Mouse (Mus musculus): ENCODE measurements at regions not wholly inside any gene's neighbourhood (a gene's known extent, or its start where the extent isn't known, plus 50 kb on each side); places are given as distances from the start of the nearest gene placed in this dataset.

- no peak for DNase-seq (ENCODE audit: low spot score in 2 of 2)
Measured at GRCm38 (mm10) chr13:80946034-80946433, 62.9 kb downstream of the Arrdc3 start.

GRCm38 (mm10) chr13:80947705-80948104 lies 64.5 kb downstream of the Arrdc3 start:
- no peak for DNase-seq (ENCODE audit: low spot score in 2 of 2)

DNA sequence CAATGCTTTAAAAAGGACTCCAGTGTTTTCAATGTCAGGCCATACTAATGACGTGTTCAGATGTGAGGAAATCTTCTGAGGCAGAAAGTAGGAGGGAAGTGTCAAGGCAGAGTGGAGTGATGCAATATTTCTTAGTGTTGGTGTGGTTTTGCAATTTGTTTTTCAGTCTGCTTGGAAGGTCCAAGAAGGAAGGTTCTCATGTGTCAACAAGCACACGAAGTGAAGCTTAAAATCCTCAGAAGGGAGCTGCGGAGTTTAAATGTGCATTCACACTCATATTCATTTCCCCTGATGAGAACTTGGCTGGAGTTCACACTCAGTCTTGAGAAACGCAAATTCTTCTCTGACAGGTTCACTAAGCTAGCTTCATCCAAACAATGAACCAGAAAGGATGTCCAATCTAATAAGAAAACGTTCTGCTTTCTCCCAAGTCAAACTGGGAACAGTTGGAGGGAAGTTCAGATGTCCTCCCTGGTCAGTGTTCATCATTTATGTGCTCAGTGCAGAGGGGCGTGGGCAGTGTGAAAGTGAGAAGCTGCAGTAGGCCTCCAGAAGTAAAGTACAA lies 66.0 kb downstream of the Arrdc3 start:
- DNase-seq (ENCODE audit: low spot score in 2 of 2), result no peak

GRCm38 (mm10) chr13:80950239-80950638 lies 67.1 kb downstream of the Arrdc3 start:
- no peak for DNase-seq (ENCODE audit: low spot score in 2 of 2)

GRCm38 (mm10) chr13:80950803-80951202 lies 67.6 kb downstream of the Arrdc3 start:
- no peak for DNase-seq (ENCODE audit: low spot score in 2 of 2)

DNA sequence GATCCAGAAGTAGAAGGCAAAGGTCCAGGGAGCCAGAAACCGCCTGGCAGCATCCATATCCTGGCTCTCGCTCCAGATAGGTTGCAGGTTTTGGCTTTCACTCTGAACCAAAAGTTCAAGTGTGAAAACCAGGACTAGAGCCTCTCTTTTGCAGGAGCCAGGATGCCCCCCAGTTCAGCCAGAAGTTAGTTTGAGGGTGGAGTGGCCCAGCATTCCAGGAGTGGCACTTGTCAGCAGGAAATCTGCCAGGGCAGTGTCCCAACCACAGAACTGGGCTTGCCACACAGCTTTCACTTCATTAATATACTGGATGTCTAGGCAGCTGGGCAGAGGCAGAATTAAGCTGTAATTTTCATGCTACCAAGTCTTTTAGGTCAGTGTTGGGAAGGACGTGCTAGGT lies 68.1 kb downstream of the Arrdc3 start:
- peak in 1 of 2 experiments; percentile 32 for DNase-seq (ENCODE audit: low spot score in 2 of 2)

GRCm38 (mm10) chr13:80952851-80953250 lies 69.7 kb downstream of the Arrdc3 start:
- DNase-seq (ENCODE audit: low spot score in 2 of 2), result no peak

DNA sequence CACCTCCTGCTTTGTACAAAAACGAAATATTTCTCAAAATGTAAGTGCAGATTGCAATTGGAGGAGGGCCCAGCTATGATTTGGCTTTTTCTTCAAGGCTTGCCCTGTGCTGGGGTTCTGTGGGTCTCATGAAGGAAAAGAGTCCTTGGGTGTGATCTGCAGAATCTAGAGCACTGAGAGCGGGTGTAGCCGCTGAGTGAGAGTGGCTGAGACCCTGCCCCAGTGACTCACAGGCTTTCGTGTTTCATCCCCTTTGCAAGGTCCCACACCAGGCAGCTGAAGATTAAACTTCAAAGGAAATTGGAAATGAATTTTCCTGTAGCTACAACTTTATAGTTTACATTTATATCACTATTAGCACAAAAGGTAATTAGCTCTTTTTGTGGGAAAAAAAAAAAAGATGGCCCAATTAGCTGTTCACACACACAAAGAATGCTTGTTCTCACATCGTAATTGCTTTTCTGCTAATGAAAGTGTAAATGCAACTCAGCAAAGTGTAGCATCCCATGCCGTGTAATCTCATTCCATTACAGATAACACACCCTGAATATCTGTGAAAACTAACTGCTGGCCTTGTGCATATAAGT lies 71.0 kb downstream of the Arrdc3 start:
- DNase-seq (ENCODE audit: low spot score in 2 of 2), result no peak

DNA sequence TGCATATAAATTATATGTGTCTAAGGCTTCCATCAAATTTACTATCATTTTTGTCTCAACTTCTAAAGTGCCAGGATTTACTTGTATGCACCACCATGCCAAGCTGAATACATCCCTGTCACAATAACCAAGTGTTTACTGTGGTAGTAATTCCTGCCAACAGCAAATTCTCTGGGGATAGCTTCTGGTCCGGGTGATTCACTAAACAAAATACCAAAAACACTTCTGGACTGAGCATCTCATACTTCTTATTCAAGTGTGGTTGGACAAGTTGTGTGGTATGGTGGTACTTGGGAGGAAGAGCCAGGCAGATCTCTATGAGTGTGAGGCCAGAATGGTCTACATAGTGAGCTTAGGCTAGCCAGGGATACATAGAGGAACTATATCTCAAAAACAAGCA lies 73.8 kb downstream of the Arrdc3 start:
- no peak for DNase-seq (ENCODE audit: low spot score in 2 of 2)

DNA sequence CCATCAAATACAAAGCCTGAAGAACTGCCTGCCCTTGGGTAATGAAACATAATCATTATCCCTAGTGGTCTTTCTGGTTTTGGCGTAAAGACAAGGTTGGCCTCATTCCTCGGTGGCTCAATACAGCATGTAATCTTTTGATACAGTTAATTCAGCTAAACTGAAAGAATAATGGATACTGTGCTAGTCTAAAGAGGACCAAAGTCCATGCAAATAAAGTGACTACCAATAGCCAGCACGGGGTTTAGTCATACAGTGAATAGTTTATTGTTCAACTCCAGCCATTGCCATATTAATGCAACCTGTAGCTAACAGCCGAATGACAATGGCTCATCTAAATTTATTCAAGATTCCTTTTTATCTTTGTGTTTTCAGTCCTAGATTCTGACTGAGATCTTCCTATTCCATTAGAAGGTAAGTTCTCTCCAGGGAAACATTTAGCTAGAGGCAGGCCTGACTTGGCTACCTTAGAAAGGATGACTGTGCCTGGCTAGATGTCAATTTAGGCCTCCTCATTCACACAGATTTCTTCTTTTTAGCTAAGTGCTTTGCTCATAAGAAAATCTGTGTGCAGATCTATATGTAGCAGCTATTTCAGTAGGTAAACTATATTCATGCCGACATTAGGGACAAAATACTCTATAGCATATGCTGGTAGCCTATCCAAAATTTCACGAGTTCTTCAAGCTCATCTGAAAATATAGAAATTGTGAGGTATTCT lies 74.4 kb downstream of the Arrdc3 start:
- DNase-seq (ENCODE audit: low spot score in 2 of 2), result no peak

DNA sequence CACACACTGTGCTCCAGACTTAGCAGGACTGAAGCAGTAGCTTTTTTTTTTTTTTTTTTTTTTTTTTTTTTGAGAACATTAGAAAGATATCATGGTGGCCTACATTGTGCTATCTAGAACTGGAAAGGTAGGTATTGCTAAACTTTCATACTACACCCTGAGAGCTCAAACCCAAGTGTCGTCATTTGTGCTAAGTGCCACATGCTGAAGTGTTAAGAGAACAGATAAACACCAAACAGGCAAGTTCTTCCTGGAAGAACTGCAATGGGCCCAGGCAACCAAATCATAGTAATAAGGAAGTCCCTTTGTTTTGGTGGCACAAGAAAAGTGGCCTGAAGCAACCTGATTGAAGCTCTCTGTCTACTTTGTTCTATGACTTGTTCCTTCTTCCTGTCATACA lies 76.6 kb downstream of the Arrdc3 start:
- DNase-seq (ENCODE audit: low spot score in 2 of 2), result no peak

- no peak for DNase-seq (ENCODE audit: low spot score in 2 of 2)
Measured at GRCm38 (mm10) chr13:80961985-80962617, 78.9 kb downstream of the Arrdc3 start.

DNA sequence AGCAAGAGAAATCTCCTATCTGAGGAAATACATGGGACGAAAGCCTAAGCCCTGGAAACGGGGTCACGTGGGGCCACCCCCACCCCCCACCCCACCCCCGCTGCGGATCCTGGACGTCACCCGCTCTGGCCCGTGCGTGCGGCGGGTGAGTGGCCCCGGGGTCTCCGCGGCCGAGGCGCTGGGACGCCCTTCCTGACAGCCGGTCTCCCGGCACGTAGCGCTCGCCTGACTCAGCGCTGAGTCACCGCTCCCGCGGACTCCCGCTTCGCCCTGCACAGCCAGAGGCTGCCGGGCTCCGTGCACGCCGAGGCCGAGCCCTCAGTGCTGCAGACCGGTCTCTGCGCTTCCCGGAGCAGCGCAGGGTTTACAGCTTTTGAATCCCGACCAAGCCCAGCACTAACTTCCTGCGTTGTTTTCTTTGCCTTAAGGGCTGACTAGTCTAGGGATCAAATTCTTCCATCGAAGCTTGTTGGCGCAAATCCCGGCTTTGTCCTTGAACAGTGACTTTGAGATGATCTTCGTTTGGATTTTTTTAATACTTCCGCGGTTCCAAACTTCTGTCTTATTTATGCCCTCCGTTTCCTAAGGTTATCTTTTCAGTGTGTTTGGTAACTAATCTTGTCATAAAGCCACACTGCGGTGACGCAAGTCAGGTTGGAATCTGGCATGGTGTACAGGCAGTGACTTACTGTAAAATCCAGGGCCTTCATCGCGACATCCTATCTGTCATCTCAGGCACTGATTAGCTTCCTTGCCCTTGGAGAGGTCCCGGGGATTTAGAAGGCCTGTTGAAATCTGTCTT lies 79.8 kb downstream of the Arrdc3 start:
- DNase-seq (ENCODE audit: low spot score in 2 of 2), result peak; percentile 65 to 80

DNA sequence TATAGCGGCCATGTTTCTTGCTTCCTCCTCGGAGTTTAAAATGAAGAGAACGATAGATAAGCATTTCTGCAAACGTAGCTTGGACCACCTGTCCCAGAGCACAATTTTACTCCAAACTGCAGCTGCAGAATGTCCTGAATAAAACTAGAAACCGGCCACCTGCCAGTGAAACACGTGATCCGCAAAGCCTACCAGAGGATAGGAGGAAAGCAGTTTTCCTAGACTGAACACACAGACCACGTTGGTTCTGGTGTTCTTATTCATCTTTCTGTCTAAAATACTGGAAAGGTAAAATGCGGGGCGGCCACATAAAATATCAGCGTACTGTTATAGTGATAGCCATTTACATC lies 80.4 kb downstream of the Arrdc3 start:
- peak in 1 of 2 experiments; percentile 43 for DNase-seq (ENCODE audit: low spot score in 2 of 2)

DNA sequence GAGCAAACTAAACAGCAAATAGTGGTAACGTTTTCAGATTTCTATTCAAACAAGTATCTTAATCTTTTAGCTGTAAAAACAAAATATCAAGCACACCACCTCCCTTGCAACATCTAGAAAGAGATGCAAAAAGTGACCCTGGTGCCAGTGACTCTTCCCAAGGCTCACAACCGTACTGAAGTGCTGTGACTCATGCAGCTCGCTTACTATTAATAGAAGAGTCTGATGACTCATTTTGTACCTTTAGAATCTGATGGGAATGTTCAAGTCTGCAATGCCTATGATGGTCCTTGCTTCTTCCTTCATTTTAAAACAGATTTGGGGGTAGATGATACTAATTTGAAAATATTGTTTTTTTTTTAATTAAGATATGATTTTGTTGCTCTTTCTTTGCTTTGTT lies 88.5 kb downstream of the Arrdc3 start:
- DNase-seq (ENCODE audit: low spot score in 2 of 2), result no peak

GRCm38 (mm10) chr13:80974424-80974823 lies 91.2 kb downstream of the Arrdc3 start:
- no peak for DNase-seq (ENCODE audit: low spot score in 2 of 2)

- DNase-seq (ENCODE audit: low spot score in 2 of 2), result no peak
Measured at GRCm38 (mm10) chr13:80977266-80977665, 94.1 kb downstream of the Arrdc3 start.

DNA sequence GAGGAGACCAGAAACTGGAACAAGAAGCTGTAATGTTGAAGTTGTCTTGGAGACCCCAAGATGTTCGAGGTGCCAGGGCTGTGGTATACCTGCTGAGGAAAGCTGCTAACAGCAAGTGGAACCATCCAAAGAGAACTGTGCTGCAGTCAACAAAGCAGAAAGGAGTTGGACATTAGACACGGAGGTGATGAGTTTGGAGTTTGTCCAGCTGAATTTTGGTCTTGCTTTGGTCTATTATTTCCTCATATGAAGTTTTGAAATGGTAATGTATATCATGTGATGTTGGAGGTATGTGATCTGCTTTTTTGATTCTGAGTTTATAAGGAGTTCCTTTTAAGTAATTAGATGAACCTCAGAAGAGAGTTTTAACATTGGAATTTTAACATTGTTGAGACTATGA lies 98.0 kb downstream of the Arrdc3 start:
- DNase-seq (ENCODE audit: low spot score in 2 of 2), result no peak

DNA sequence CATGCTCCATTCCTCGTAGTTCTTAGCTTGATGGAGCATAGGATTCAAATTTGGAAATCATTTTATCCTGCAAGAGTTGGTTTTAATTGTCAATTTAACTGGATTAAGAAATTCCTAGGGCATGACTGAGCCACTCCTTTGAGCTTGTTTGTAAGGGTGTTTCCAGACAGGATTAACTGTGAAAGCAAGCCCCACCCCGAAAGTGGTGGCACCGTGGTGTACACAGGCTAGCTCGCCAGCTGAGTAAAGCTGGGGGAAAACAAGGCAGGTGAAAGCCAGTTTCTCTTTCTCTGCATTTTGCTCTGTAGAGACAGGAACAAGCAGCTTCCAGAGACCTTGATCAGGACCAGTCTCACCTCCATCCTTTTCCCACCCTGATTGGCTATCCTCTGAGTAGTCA lies 103.5 kb downstream of the Arrdc3 start:
- no peak for DNase-seq (ENCODE audit: low spot score in 2 of 2)

DNA sequence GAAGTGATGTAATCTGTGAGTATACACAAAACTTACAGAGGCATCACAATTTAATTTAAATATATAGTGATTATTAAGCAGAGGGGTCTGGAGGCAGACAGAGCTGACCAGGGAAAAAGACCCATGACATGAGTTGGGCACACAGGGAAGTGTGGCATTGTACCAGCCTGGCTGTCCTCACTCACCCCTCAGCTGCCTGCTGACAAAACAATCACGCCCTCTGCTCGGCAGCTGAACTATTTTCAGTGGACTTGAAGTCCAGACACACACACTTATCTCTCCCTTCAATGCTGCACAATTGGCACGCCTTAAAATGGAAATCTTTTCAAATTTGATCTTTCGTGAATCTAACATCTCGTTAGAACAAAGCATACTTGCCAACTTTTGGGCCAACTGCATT lies 106.6 kb downstream of the Arrdc3 start:
- DNase-seq (ENCODE audit: low spot score in 2 of 2), result peak in 1 of 2 experiments; percentile 16

DNA sequence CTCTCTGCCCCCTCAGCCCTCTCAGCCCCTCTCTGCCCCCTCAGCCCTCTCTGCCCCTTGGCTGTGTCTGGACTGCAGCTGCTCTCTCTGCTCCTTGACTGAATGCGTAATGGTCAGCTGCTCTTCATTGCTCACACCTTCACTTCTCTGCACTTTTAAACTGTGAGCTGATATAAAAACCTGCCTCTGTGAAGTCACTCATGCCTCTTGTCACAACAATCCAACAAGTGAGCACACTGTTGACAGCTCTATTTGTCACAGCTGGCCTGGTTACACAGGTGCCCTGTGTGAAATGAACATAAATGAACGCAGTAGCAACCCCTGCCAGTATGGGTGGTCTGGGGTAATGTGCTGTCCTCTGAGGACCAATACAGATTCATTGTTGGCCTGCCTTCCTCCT lies 109.2 kb downstream of the Arrdc3 start:
- no peak for DNase-seq (ENCODE audit: low spot score in 2 of 2)

Data from gastrocnemius, postnatal 4 days (tissue).